In the genomic region with DNA sequence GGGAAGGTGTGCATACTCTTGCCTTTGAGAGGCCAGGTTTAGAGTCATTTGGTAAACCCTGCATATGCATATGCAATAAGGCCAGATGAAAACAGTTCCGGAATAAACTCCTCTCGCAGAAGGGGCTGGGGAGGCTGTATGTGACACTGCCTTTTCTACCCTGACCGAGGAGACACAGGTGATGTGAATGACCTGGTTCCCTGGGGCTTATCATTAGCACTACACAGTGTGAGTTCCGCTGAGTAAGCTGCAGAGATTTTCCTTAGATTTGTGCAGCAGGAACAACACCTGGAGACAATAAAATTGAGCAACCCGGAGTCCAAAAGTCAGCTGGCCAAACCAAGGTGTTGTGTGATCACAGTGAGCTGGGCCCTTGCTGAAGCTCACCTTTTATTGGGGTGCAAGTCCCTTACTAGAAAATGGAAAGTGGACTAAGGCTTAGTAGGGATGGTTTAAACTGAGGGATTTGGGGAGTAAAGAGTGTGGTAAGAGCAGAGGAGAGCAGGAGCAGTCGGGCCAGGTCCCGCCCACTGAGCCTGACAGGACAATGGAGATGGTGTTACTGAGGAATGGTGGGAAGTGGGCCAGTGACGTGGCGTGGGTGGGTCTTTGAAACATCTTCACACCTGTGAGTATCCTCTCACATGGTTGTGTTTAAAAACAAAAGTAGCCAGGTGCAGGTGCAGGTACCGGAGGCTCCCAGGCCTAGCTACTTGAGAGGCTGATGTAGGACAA, we compare ENCODE assay signal across 11 mouse cellular contexts. TPM values are rescaled to one million over a fixed set of nuclear protein-coding genes. Genes with fewer than 3 reads are reported as not detected.
DNase-seq lines count a peak whose midpoint lies in the region; ATAC-seq and TF ChIP-seq lines count a peak whose summit lies in the region.
"Had no signal": no experiment of that assay in that cellular context is flagged by ENCODE, and none has a peak within 500 bp of the region (broad histone marks: within the 10 kb centered on the region; RNA-seq: fewer than 3 reads in every experiment).

No protein-coding gene starts in this region.

- no peaks in the 10 kb centered on the region for H3K36me3 ChIP-seq in kidney, embryonic 14.5 days (ENCODE audit: control insufficient read depth, insufficient read depth, low read length)
- H3K36me3 ChIP-seq in intestine, embryonic 14.5 days (ENCODE audit: control insufficient read depth, insufficient read depth, low read length) = no peaks in the 10 kb centered on the region
- H3K36me3 ChIP-seq: midbrain, embryonic 12.5 days had no signal

- no peak for TF ChIP-seq CTCF in olfactory bulb, adult 2 months (IDR thresholded peaks at IDR 0.05; ENCODE audit: insufficient read depth, low read depth, low read length)

- 42% methylated on average over 10 of the region's 10 CpGs for WGBS in kidney, embryonic 14.5 days
- WGBS in intestine, embryonic 14.5 days = 44% methylated on average over 10 of the region's 10 CpGs
- 73% methylated on average over 10 of the region's 10 CpGs for WGBS in olfactory bulb, adult 2 months

- no peak overlapping the region for H3K27ac ChIP-seq in kidney, embryonic 14.5 days (ENCODE audit: low read depth, low read length)
- no peak overlapping the region for H3K27ac ChIP-seq in intestine, embryonic 14.5 days (ENCODE audit: low read depth)
- H3K27ac ChIP-seq in olfactory bulb, adult 2 months (ENCODE audit: insufficient read depth, low read depth, low read length) = no peak overlapping the region
- H3K27ac ChIP-seq: midbrain, embryonic 12.5 days had no signal

- TF ChIP-seq POLR2A in olfactory bulb, adult 2 months (IDR thresholded peaks at IDR 0.05; ENCODE audit: insufficient read depth, low read depth, low read length) = no peak

- no peak overlapping the region for H3K9ac ChIP-seq in kidney, embryonic 14.5 days (ENCODE audit: low read depth, low read length)
- H3K9ac ChIP-seq in intestine, embryonic 14.5 days (ENCODE audit: low read length) = no peak overlapping the region

- no peak for DNase-seq in kidney, postnatal 36 days
- DNase-seq in NIH3T3 (ENCODE audit: low read depth) = peak; percentile 37
- DNase-seq in intestine, embryonic 14.5 days (ENCODE audit: low spot score) = peak; percentile 63
- DNase-seq in urinary bladder, postnatal 4 days (ENCODE audit: low spot score in 2 of 2) = no peak
- no peak for DNase-seq in left cerebral cortex, adult 18-20 months (ENCODE audit: low spot score in 2 of 2)
- DNase-seq: adrenal gland, postnatal 25 days; cerebellum, postnatal 14 days had no signal

- no peak for ATAC-seq in kidney, embryonic 14.5 days (ENCODE audit: low FRiP score, low TSS enrichment)
- ATAC-seq in intestine, embryonic 14.5 days (replicated peaks; ENCODE audit: low FRiP score, low TSS enrichment, low read depth) = no peak; the same call in 1 of the 2 replicates
- ATAC-seq: inflammation-experienced regulatory T-cells, adult 6 months had no signal

- H3K27me3 ChIP-seq in kidney, embryonic 14.5 days (ENCODE audit: control insufficient read depth, insufficient read depth, low read length) = peaks cover 5% of the 10 kb centered on the region; the same call in 1 of the 2 replicates
- H3K27me3 ChIP-seq in intestine, embryonic 14.5 days (replicated peaks; ENCODE audit: control insufficient read depth, insufficient read depth, low read length) = peaks cover 25% of the 10 kb centered on the region

- peak overlapping the region; percentile 82; the same call in 1 of the 2 replicates for H3K4me3 ChIP-seq in kidney, embryonic 14.5 days (ENCODE audit: low read length)
- no peak overlapping the region for H3K4me3 ChIP-seq in intestine, embryonic 14.5 days (ENCODE audit: low read depth, low read length)
- H3K4me3 ChIP-seq in olfactory bulb, adult 2 months (ENCODE audit: insufficient read depth, low read depth, low read length) = peak overlapping the region; percentile 23; the same call in 1 of the 2 replicates

- H3K9me3 ChIP-seq in kidney, embryonic 14.5 days (ENCODE audit: control insufficient read depth, low read length) = no peaks in the 10 kb centered on the region
- H3K9me3 ChIP-seq in intestine, embryonic 14.5 days (ENCODE audit: control insufficient read depth, low read length) = no peaks in the 10 kb centered on the region
- H3K9me3 ChIP-seq: midbrain, embryonic 12.5 days had no signal

- peaks cover 9% of the 10 kb centered on the region for H3K4me1 ChIP-seq in kidney, embryonic 14.5 days (ENCODE audit: control insufficient read depth, insufficient read depth, low read length)
- no peaks in the 10 kb centered on the region for H3K4me1 ChIP-seq in intestine, embryonic 14.5 days (replicated peaks; ENCODE audit: control insufficient read depth, insufficient read depth, low read length)
- H3K4me1 ChIP-seq in olfactory bulb, adult 2 months (ENCODE audit: control insufficient read depth, insufficient read depth, low read length) = peaks cover 17% of the 10 kb centered on the region

- H3K4me2 ChIP-seq in kidney, embryonic 14.5 days (replicated peaks; ENCODE audit: low read depth, low read length) = peak overlapping the region; percentile 100; the same call in 1 of the 2 replicates
- H3K4me2 ChIP-seq in intestine, embryonic 14.5 days (ENCODE audit: low read length) = peak overlapping the region; percentile 99; the same call in 1 of the 2 replicates

RNA-seq across cellular contexts. Expression of gene Gcnt4, which starts 1.7 kb away (rescaled TPM):
- 0.59 and 0.99 TPM in 2 replicates for polyA plus RNA-seq in kidney, embryonic 14.5 days (2014; fragmentation: Nextera tagmentation; extraction: Ambion mirVana)
- polyA plus RNA-seq in intestine, embryonic 14.5 days (2014; fragmentation: Nextera tagmentation; extraction: Ambion mirVana) = 0.44 and 0.45 TPM in 2 replicates
- not detected in 2 replicates for polyA plus RNA-seq in olfactory bulb, adult 2 months (2012; ENCODE audit: insufficient read depth, insufficient read length, low replicate concordance, missing spikeins)
- 10 to 100 TPM in 1 of 2 experiments, 1 to 10 TPM in 1; 9.9 to 12.9 TPM for total RNA-seq in left cerebral cortex, adult 18-20 months (2021)

Comparison
In these comparisons a context has a peak if more than half of its experiments do, and no peak if none do; other contexts are left out.
1. DNase-seq: peak in NIH3T3 (single experiment) and intestine, embryonic 14.5 days (single experiment); none in kidney, postnatal 36 days (0 of 2), urinary bladder, postnatal 4 days (0 of 2) and left cerebral cortex, adult 18-20 months (0 of 2).